Mouse (Mus musculus) testis, adult 2 months (tissue): ENCODE results near the gene 2010300C02Rik. TPM values are rescaled to one million over a fixed set of nuclear protein-coding genes. Genes with fewer than 3 reads are reported as not detected.
"Not testable (repeated sequence)": the region's sequence is repeated elsewhere in the genome, so short reads cannot be mapped to it uniquely, and the experiment has no call there.

Experiments
- H3K27ac ChIP-seq: fragments of 200-500 bp; 2 replicates; pipeline ENCODE4 v1.5.1; 2012; ENCODE audit warnings: low read depth, low read length; ENCODE audit not compliant: control insufficient read depth, insufficient read depth
- H3K27me3 ChIP-seq: fragments of 200-500 bp; 2 replicates; pipeline ENCODE4 v1.6.1; 2012; ENCODE audit warnings: mild to moderate bottlenecking, low read length, moderate library complexity; ENCODE audit not compliant: control insufficient read depth, insufficient read depth
- H3K36me3 ChIP-seq: fragments of 200-500 bp; 2 replicates; pipeline ENCODE4 v1.6.1; 2012; ENCODE audit warnings: mild to moderate bottlenecking, low read length; ENCODE audit not compliant: control insufficient read depth, insufficient read depth
- H3K4me1 ChIP-seq: fragments of 200-500 bp; 2 replicates; pipeline ENCODE4 v1.6.1; 2012; ENCODE audit warnings: low read length; ENCODE audit not compliant: control insufficient read depth, insufficient read depth
- H3K4me3 ChIP-seq: fragments of 200-500 bp; 2 replicates; pipeline ENCODE4 v1.5.1; 2012; ENCODE audit warnings: low read depth, mild to moderate bottlenecking, low read length, moderate library complexity, mixed read lengths; ENCODE audit not compliant: control insufficient read depth
- CTCF ChIP-seq: fragments of 200-500 bp; IDR thresholded peaks from 2 replicates; pipeline ENCODE4 v1.5.1; 2012; ENCODE audit warnings: low read depth, mild to moderate bottlenecking, inconsistent platforms, low read length, moderate library complexity; ENCODE audit not compliant: control insufficient read depth, insufficient read depth, insufficient replicate concordance
- POLR2A ChIP-seq: fragments of 200-500 bp; IDR thresholded peaks from 2 replicates; pipeline ENCODE4 v1.6.1; 2012; ENCODE audit warnings: low read depth, mild to moderate bottlenecking, inconsistent platforms, low read length, moderate library complexity; ENCODE audit not compliant: control insufficient read depth
- polyA plus RNA-seq: library from polyadenylated mRNA; depleted of rRNA; stranded (reverse); fragments of >200 nt; gene quantifications from 2 replicates; pipeline ENCODE4 v1.2.3, GENCODE M21; 2012

Gene 2010300C02Rik
- polyA plus RNA-seq, 1 experiment: 2.2 TPM

DNA sequence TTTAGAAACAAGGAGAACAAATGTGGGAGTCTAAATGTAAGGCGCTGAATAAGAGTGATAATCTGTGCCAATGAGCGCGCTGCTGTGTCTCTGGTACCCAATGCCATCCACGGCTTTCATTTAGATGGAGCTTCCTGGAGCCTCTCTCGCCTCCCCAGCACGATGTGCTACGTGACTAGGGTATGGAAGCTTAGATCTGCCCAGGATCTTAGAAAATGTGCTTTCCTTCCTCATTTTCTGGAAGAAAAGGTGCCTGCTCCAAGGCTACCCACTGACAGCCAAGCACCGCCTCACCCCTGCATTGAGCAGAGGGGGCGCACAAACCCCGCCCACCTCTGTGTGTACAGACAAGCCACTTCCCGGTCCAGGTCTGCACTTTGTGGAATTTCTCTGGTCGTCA, 6.0 kb upstream of the 2010300C02Rik start:
- Histone ChIP-seq H3K4me3 (no peak overlapping the region), H3K27me3 (no peaks in the 10 kb centered on the region), H3K36me3 (no peaks in the 10 kb centered on the region), H3K4me1 (peaks cover 3% of the 10 kb centered on the region; the same call in 1 of the 2 replicates), H3K27ac (no peak overlapping the region)
- TF ChIP-seq CTCF: no peak
- TF ChIP-seq POLR2A: no peak

DNA sequence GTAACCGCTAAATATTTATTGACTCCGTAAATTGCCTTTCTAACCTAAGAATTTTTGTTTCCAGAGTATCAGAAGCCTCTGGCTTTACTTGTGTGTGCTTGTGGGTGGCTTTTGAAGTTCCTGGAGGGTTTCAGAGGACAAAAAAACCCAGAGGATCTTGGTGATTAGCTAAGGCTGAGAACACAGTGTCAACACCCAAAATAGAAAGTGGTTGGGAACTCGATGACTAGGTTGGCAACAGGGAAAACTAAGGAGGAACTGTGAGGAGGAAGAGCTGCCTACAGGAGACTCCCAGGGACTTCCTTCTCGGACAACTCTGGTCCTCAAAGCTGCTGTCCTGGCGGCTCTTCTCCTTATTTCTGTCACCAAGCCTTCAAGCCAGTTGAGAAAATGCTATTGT, 1.2 kb upstream of the 2010300C02Rik start:
- Histone ChIP-seq H3K4me1 (peaks cover 10% of the 10 kb centered on the region), H3K36me3 (no peaks in the 10 kb centered on the region), H3K27me3 (no peaks in the 10 kb centered on the region), H3K4me3 (no peak overlapping the region), H3K27ac (no peak overlapping the region)
- TF ChIP-seq POLR2A (no peak), CTCF (no peak)

DNA sequence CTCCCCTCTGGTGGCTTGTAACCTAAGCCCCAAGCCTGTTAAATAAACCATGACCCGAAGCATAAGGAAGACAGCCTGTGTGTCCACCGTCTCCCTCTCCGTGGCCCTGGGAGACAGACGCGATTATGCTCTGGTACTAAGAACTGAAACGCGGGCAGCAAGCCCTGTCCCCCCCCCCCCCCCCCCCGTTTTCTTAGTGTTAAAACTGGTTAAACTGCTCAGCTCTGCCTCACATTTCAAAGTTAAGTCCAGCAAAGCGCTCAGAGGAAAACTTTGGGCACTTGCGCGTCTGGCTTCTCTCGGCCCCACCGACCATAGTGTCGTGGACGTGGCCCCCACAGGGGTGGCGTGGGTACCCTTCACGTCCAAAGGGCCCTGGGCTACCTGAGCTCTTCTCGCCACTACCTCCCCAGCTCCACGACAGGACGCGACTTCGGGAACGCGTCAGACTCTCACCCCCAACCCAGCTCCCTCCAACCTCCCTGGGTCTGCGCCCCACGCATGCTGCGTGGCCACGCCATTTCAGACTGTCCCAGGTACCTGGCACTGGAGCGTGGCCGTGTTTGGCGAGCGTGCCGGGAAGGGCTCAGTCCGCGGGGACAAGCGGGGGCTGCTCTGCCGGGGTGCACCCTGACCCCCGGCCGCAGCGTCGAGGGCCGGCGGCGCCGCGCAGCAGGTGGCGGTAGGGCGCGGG, 708 bp downstream of the 2010300C02Rik start:
- H3K4me1 ChIP-seq: peaks cover 6% of the 10 kb centered on the region
- no peak overlapping the region for H3K27ac ChIP-seq
- H3K27me3 ChIP-seq: no peaks in the 10 kb centered on the region
- no peaks in the 10 kb centered on the region for H3K36me3 ChIP-seq
- no peak for TF ChIP-seq CTCF
- no peak for TF ChIP-seq POLR2A
- H3K4me3 ChIP-seq: peak overlapping the region; percentile 64

DNA sequence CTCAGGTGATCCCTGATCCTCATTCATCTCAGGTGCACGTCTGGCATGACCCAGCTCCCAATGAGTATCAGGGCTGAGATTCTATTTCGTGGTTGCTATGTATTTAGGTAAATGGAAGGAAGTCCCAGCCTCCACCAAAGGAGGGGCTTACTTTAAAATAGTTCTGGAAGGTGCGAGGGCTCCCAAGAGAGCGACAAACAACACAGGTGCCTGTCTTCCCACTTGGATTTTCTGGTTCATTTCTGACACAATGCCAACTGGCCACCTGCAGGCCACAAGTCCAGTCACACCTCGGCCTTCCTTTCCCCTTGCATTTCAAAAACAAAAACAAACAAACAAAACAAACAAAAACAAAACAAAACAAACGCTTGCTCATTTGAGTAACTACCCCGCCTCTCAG, 1.4 kb downstream of the 2010300C02Rik start:
- TF ChIP-seq POLR2A (no peak), CTCF (no peak)
- no peak overlapping the region for H3K27ac ChIP-seq
- no peak overlapping the region for H3K4me3 ChIP-seq
- no peaks in the 10 kb centered on the region for H3K36me3 ChIP-seq
- H3K4me1 ChIP-seq: peaks cover 6% of the 10 kb centered on the region
- H3K27me3 ChIP-seq: no peaks in the 10 kb centered on the region

DNA sequence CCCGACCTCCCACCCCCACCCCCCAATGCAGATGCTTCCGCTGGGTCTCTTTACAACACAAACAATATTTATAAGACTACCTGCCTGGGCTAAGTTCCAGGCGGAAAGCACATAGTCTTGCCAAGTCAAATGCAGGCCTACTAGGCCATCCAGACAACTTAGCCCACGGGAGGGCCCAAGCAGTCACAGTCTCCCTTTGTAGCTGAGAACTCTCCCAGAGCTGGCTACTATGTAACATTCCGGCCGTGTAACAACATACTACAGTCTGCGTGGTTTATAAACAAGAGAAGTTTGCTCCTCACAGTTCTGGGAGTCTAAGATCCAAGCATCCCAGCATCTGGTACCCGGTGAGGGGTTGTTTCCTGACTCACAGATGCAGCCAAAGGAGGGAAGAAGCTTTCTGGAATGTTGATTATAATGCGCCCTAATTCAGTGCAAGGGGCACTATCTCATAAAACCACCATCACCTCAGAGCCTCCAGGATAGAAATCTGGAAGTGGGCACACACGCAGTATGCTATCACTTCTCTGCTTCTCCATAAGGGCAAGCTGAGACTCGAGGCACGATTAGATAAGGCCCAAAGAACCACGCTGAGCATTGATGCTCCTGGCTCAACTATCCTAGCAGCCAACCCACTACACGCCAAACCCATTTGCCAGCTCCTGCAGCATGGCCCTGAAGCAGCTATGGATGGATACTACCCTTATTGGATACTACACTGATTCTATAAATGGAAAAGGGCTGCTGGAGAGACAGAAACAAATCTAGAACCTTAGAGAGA, 2.3 kb downstream of the 2010300C02Rik start:
- Histone ChIP-seq H3K36me3 (no peaks in the 10 kb centered on the region), H3K4me3 (no peak overlapping the region), H3K27ac (no peak overlapping the region), H3K27me3 (no peaks in the 10 kb centered on the region), H3K4me1 (peaks cover 6% of the 10 kb centered on the region)
- TF ChIP-seq CTCF: no peak
- no peak for TF ChIP-seq POLR2A

DNA sequence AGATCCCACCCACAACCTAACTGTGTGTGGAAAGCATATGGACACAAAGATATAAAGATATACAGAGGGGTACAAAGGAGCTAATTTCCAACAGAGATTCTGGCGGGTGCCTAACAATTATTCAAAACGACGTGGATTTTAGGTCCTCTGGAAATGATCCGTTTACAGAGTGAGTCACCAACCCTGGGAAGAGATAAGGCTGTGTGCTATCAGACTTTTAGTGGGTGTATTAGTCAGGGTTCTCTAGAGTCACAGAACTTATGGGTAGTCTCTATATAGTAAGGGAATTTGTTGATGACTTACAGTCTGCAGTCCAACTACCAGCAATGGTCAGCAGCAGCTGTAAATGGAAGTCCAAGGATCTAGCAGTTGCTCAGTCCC, 7.5 kb downstream of the 2010300C02Rik start:
- not testable (repeated sequence) for H3K27ac ChIP-seq, H3K36me3 ChIP-seq, H3K4me3 ChIP-seq, H3K27me3 ChIP-seq, H3K4me1 ChIP-seq

DNA sequence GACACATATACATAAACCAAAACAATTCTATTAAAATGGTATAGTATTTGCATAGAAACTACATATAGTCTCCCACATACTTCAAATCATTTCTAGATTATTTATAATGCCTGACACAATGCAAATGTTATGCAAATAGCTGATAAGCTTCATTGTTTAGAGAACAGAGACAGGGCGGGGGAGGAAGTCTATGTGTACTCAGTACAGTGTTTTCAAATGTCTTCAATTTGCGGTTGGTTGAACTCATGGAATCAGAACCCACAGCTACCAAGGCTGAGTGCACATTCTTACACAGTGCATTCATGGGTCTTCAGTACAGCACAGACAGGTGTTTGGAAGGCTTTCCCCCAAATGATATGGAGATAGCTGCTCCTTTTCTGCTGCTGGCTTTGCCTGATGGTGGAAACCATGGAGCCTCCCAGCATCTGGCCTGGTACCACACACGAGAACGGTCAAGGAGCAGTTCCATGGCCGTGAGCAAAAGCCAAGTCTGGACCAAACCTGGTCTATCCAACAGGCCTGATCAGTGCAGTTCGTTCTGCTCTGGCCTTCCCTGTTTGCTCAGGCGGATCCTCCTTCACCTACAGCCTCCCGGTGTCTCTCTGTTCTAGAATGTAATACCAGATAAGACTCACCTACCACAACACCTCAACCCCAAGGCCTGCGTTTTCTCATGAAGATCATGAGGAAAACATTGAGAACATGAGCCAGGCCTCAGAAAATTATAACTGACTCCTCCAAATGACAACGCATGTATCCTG, 8.1 kb downstream of the 2010300C02Rik start:
- no peaks in the 10 kb centered on the region for H3K36me3 ChIP-seq
- H3K4me3 ChIP-seq: no peak overlapping the region
- TF ChIP-seq POLR2A: no peak
- TF ChIP-seq CTCF: no peak

More for the DNA sequence above, 8.1 kb downstream of the 2010300C02Rik start:
- Histone ChIP-seq H3K4me1 (no peaks in the 10 kb centered on the region), H3K27me3 (no peaks in the 10 kb centered on the region), H3K27ac (no peak overlapping the region)
